Mouse (Mus musculus) heart, embryonic 11.5 days (tissue): Measurements from ENCODE around the gene Mob4. TPM values are rescaled to one million over a fixed set of nuclear protein-coding genes. Genes with fewer than 3 reads are reported as not detected.

Experiments used
- ATAC-seq: fragments of 200-750 bp; cut with Nextera tagmentation; replicated peaks from 2 replicates; pipeline ENCODE4 v1.8.0; 2017; ENCODE audit warnings: moderate library complexity; ENCODE audit not compliant: insufficient number of reproducible peaks, low FRiP score, low TSS enrichment
- H3K27ac ChIP-seq: fragments of 300-500 bp; sonication (generic); 2 replicates; pipeline ENCODE4 v1.5.1; 2014; ENCODE audit warnings: mild to moderate bottlenecking, low read depth, low read length
- H3K27me3 ChIP-seq: fragments of 300-500 bp; sonication (generic); 2 replicates; pipeline ENCODE4 v1.6.1; 2014; ENCODE audit warnings: mild to moderate bottlenecking, low read length, mixed read lengths; ENCODE audit not compliant: control insufficient read depth, insufficient read depth
- H3K36me3 ChIP-seq: fragments of 300-500 bp; sonication (generic); 2 replicates; pipeline ENCODE4 v1.6.1; 2014; ENCODE audit warnings: mild to moderate bottlenecking, low read length, moderate library complexity, mixed read lengths; ENCODE audit not compliant: control insufficient read depth, insufficient read depth
- H3K4me1 ChIP-seq: fragments of 300-500 bp; sonication (generic); 2 replicates; pipeline ENCODE4 v1.6.1; 2014; ENCODE audit warnings: low read length; ENCODE audit not compliant: control insufficient read depth, insufficient read depth
- H3K4me2 ChIP-seq: fragments of 300-500 bp; sonication (generic); 2 replicates; pipeline ENCODE4 v1.6.1; 2014; ENCODE audit warnings: mild to moderate bottlenecking, moderate library complexity
- H3K4me3 ChIP-seq: fragments of 300-500 bp; sonication (generic); 2 replicates; pipeline ENCODE4 v1.5.1; 2014; ENCODE audit warnings: low read depth, low read length
- H3K9ac ChIP-seq: fragments of 300-500 bp; sonication (generic); 2 replicates; pipeline ENCODE4 v1.6.1; 2014; ENCODE audit warnings: mild to moderate bottlenecking, low read depth, low read length, moderate library complexity
- H3K9me3 ChIP-seq: fragments of 300-500 bp; sonication (generic); replicated peaks from 2 replicates; pipeline ENCODE4 v1.6.1; 2016; ENCODE audit warnings: low read length; ENCODE audit not compliant: control insufficient read depth
- WGBS: fragments of 180-500 bp; shearing (Covaris S2); extraction: QIAGEN DNeasy Blood & Tissue Kit; methylation state at CpG from one replicate; pipeline ENCODE4 v1.1.7; 2014; ENCODE audit not compliant: insufficient replicate concordance; 5-methylcytosine and 5-hydroxymethylcytosine counted together
- polyA plus RNA-seq: library from polyadenylated mRNA; unstranded; fragments of >200 nt; fragmentation: Nextera tagmentation; extraction: Ambion mirVana; gene quantifications from 2 replicates; pipeline ENCODE4 v1.2.1, GENCODE M21; 2014

Gene Mob4
- polyA plus RNA-seq, 1 experiment from 2014 or later = 120 TPM

GRCm38 (mm10) chr1:55164005-55164404 lies 33.0 kb downstream of the Mob4 start:
- H3K27me3 ChIP-seq = no peaks in the 10 kb centered on the region
- H3K27ac ChIP-seq = no peak overlapping the region
- H3K9ac ChIP-seq = no peak overlapping the region
- no peaks in the 10 kb centered on the region for H3K4me1 ChIP-seq
- 51% methylated on average over 5 of the region's 5 CpGs for WGBS
- no peaks in the 10 kb centered on the region for H3K9me3 ChIP-seq
- H3K4me2 ChIP-seq = no peak overlapping the region
- H3K4me3 ChIP-seq = no peak overlapping the region
- no peaks in the 10 kb centered on the region for H3K36me3 ChIP-seq
- no peak for ATAC-seq

- no peak overlapping the region for H3K4me3 ChIP-seq
- H3K36me3 ChIP-seq = no peaks in the 10 kb centered on the region
- peaks cover 3% of the 10 kb centered on the region for H3K9me3 ChIP-seq
- no peak overlapping the region for H3K9ac ChIP-seq
- no peaks in the 10 kb centered on the region for H3K27me3 ChIP-seq
- H3K4me2 ChIP-seq = no peak overlapping the region
- ATAC-seq = no peak
- no peaks in the 10 kb centered on the region for H3K4me1 ChIP-seq
- 74% methylated on average over 4 of the region's 4 CpGs for WGBS
- H3K27ac ChIP-seq = no peak overlapping the region
Measured at GRCm38 (mm10) chr1:55167560-55167959, 36.5 kb downstream of the Mob4 start.

DNA sequence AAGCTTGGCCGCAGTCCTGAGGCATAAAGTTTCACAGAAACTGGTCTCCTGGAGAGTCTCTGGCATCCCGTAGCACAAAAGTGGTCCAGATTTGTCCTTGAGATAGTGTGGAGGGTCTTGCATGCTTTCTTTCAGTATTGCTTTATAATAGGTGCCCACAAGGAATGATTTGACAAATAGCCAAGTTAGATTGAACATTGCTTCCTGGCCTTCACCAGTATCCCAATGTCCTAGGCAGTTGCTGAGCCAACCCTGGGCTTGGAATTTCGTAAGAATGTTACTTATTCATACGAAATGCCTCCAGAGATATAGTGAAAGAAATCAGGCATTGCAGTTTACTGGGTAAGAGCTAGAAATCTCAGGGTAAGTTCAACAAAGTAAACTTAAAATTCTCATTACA lies 37.6 kb downstream of the Mob4 start:
- ATAC-seq = no peak
- no peak overlapping the region for H3K4me2 ChIP-seq
- 90% methylated on average over 4 of the region's 4 CpGs for WGBS

DNA sequence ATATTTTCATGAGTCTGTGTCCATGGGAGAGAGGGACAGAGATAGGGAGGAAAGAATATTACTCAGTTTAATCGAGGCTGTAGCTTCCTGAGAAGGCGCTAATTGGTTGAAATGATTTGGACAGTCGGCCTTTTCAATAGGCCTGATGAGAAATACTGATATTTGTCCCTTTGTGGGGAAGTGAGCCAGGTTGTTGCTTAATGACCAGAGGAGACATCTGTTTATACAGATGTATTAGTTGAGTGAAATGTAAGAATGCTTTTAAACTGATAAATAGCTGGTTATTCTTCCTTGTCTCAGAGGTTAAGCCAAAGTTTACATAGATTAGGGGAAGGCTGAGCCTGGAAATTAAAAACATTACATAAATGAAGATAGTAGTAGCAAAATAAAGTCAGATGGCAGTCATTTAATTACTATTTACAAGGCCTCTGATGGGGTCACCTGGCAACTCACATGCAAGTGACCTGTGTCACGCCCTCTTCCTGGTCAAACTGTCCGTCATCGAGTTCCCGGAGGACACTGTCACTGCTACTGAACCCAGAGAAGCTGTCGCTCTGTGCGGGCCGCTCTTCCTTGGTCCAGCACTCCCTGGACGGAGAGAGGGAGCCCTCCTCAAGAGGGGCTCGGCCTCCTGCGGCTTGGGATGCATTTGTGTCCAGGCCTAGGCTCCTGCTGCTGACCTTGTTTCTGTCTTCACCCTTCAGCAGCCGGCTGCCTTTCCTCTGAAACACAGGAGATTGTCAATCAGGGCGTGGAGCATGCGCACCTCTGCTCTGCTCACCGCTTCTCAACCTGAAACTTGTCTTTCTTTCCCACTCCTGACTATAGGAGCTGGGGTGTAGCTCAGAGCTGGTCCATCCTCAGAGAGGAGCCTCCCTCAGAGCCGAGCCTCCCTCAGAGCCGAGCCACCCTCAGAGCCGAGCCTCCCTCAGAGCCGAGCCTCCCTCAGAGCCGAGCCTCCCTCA lies 40.6 kb downstream of the Mob4 start:
- Histone ChIP-seq H3K4me1 (no peaks in the 10 kb centered on the region), H3K9ac (no peak overlapping the region), H3K4me2 (peak overlapping the region; percentile 44), H3K9me3 (peaks cover 3% of the 10 kb centered on the region), H3K36me3 (no peaks in the 10 kb centered on the region), H3K4me3 (0 out of 2 replicates have a peak overlapping the region, but pooled peaks have one; percentile 11), H3K27ac (no peak overlapping the region), H3K27me3 (no peaks in the 10 kb centered on the region)
- ATAC-seq = no peak
- WGBS = 63% methylated on average over 22 of the region's 22 CpGs

More for the DNA sequence above, 37.6 kb downstream of the Mob4 start:
- H3K4me1 ChIP-seq = no peaks in the 10 kb centered on the region
- H3K27ac ChIP-seq = no peak overlapping the region
- H3K9me3 ChIP-seq = peaks cover 3% of the 10 kb centered on the region
- no peaks in the 10 kb centered on the region for H3K36me3 ChIP-seq
- H3K4me3 ChIP-seq = no peak overlapping the region
- H3K27me3 ChIP-seq = no peaks in the 10 kb centered on the region
- no peak overlapping the region for H3K9ac ChIP-seq

DNA sequence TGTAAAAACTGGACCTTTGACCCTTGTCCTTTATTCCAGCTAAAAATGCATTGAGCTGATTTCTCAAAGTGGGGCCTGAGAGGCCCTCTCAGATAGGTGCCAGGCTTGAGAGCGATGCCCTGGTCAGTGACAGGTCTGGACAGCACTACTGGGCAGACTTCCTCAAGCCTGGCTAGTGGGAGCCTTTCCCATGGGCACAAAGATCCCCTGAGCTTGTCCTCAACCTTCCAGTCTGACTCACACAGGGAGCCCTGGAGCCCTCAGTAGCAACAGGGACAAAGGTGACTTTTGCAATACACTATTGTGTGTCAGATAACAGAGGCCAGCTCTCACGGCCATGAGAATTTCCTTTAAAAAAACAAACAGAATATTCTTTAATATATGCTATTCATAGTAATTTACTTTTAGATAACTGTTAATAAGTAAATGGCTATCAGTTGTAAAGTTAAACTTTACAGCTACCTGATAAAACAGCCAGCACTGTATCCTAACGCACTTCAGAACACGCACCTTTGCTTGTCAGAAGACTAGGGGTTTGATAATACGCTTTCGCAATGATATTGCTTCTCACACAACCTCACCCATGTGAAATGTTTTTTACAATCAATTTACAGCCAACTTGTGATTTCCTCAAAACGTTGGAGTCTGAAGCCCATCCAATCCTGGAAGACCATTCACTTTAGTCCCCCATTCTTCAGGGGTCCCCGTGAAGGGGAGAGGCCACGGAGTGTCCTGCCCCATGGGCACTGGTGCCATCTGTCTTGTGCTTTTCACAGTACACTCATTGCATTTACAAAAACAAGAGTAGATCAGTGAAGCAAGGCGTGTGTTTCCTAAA lies 42.9 kb downstream of the Mob4 start:
- 80% methylated on average over 10 of the region's 10 CpGs for WGBS
- H3K36me3 ChIP-seq = no peaks in the 10 kb centered on the region
- no peak overlapping the region for H3K9ac ChIP-seq
- no peak overlapping the region for H3K4me3 ChIP-seq
- peaks cover 3% of the 10 kb centered on the region for H3K9me3 ChIP-seq
- no peak overlapping the region for H3K4me2 ChIP-seq
- H3K27ac ChIP-seq = no peak overlapping the region
- ATAC-seq = no peak
- no peaks in the 10 kb centered on the region for H3K4me1 ChIP-seq
- H3K27me3 ChIP-seq = no peaks in the 10 kb centered on the region

DNA sequence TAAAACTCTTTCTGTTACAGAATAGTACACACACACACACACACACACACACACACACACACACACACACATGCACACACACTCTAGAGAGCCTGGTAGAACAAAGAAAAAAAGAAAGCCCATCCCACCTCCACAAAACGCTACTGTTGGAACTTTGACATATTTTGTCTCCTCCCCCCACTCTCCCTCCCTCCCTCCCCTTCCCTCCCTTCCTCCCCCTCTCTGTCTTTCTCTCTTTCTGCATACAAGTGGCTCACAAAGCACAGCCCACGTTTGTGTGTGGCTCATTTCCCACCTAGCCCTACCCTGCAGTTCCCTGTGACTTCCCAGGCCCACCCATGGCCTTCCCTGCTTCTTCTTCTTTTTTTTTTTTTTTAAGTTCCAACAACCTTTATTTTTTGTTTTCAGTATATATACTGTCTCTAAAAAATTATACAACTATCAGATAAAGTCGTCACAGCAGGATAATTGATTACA lies 43.6 kb downstream of the Mob4 start:
- 36% methylated on average over 3 of the region's 3 CpGs for WGBS

GRCm38 (mm10) chr1:55179917-55180566 lies 49.0 kb downstream of the Mob4 start:
- no peak for ATAC-seq
- 73% methylated on average over 5 of the region's 5 CpGs for WGBS
- H3K36me3 ChIP-seq = no peaks in the 10 kb centered on the region
- no peak overlapping the region for H3K4me3 ChIP-seq
- H3K4me1 ChIP-seq = no peaks in the 10 kb centered on the region
- H3K27ac ChIP-seq = no peak overlapping the region
- no peaks in the 10 kb centered on the region for H3K9me3 ChIP-seq
- H3K4me2 ChIP-seq = no peak overlapping the region
- no peak overlapping the region for H3K9ac ChIP-seq
- H3K27me3 ChIP-seq = no peaks in the 10 kb centered on the region

More for the DNA sequence above, 43.6 kb downstream of the Mob4 start:
- Histone ChIP-seq H3K27me3 (no peaks in the 10 kb centered on the region), H3K4me1 (no peaks in the 10 kb centered on the region), H3K4me2 (no peak overlapping the region), H3K9me3 (no peaks in the 10 kb centered on the region), H3K36me3 (no peaks in the 10 kb centered on the region), H3K27ac (no peak overlapping the region), H3K4me3 (no peak overlapping the region), H3K9ac (no peak overlapping the region)
- ATAC-seq = no peak

DNA sequence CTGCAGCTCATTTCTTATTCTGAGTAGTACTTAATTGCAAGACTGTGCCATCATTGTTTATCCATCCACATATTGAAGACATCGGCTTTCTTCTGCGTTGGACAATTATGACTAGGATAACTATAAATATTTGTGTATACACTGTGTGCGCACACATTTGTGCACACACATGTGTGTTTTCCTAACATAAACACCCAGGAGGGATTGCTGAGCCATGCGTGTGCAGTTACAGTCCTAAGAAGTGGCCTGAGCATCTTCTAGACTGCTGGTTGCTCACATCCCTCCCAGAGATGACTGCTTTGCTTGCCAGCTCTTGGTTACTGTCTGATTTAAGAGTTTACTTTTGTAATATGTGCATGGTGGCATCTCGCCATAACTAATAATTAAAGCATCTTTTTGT lies 51.4 kb downstream of the Mob4 start:
- Histone ChIP-seq H3K4me1 (peaks cover 2% of the 10 kb centered on the region; the same call in 1 of the 2 replicates), H3K9me3 (no peaks in the 10 kb centered on the region), H3K9ac (no peak overlapping the region), H3K4me2 (no peak overlapping the region), H3K27ac (no peak overlapping the region), H3K27me3 (no peaks in the 10 kb centered on the region), H3K36me3 (no peaks in the 10 kb centered on the region), H3K4me3 (no peak overlapping the region)
- WGBS = 81% methylated on average over 5 of the region's 5 CpGs
- no peak for ATAC-seq
